ENCODE assay signal across 8 mouse cellular contexts in the genomic region with DNA sequence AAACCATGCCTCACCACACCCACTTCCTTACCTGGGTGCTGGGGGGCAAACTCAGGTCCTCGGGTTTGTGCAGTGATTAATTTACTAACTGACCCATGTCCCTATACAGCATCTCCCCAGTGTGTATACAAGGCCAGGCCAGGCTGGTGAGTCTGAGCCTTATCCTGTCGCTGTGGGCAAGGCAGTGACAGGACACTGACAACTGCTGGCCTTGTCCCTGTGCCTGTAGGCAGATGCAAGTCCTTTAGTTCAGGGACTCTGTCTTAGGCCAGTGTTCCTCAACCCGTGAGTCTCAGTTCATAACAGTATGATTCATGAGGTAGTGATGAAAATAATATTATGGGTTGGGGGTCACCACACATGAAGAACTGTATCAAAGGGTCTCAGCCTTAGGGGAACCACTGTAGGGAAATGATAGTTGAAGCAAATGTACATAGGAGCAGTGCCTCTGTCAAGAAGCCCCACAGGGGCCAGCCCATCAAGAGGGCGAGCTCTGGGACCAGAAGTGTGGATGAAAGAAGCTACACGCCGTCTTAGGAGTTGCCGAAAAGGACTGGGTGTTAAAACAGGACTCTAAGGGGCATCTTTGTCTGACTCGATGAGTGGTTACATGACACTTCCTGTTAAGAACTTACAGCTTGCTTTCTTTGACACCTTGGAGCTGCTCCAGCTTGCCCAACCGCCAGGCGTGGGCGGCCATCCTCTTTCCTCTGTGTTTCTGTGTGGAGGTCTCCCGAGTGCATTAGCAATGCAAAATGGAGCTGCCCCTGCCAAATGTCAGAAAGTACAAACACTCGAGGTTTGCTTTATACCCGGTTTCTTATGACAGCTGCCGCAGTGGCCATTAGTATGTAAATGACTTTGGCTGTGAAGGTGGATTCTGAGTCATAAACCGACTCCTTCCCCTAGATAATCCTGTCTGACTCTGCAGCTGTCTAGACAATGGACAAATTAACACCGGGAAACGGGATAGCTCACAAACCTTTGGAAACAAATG.
DNase-seq lines count a peak whose midpoint lies in the region; ATAC-seq and TF ChIP-seq lines count a peak whose summit lies in the region.

No protein-coding gene starts in this region.

- H3K9me3 ChIP-seq in embryonic facial prominence, embryonic 10.5 days = peaks cover 9% of the 10 kb centered on the region
- peaks cover 6% of the 10 kb centered on the region; the same call in 1 of the 2 replicates for H3K9me3 ChIP-seq in limb, embryonic 13.5 days
- H3K9me3 ChIP-seq in neural tube, embryonic 13.5 days = no peaks in the 10 kb centered on the region
- no peaks in the 10 kb centered on the region for H3K9me3 ChIP-seq in intestine, postnatal 0 days (ENCODE audit: control insufficient read depth)

- ATAC-seq in hematopoietic stem cell, adult 5-6 weeks (replicated peaks in 1 of 2; ENCODE audit: insufficient read depth in 1 of 2, low FRiP score in 2 of 2, low TSS enrichment in 1 of 2, low read depth in 1 of 2, poor library complexity in 2 of 2, severe bottlenecking in 2 of 2) = peak; percentile 63 to 66
- no peak for ATAC-seq in limb, embryonic 13.5 days (ENCODE audit: low FRiP score, low read depth)
- ATAC-seq in neural tube, embryonic 13.5 days (ENCODE audit: low read depth) = peak; percentile 80
- no peak for ATAC-seq in intestine, postnatal 0 days

- H3K27me3 ChIP-seq in embryonic facial prominence, embryonic 10.5 days (replicated peaks; ENCODE audit: low read depth, poor library complexity, severe bottlenecking) = no peaks in the 10 kb centered on the region
- H3K27me3 ChIP-seq in limb, embryonic 13.5 days = no peaks in the 10 kb centered on the region
- no peaks in the 10 kb centered on the region for H3K27me3 ChIP-seq in neural tube, embryonic 13.5 days
- H3K27me3 ChIP-seq in intestine, postnatal 0 days (replicated peaks; ENCODE audit: control insufficient read depth, insufficient read depth, low read length) = no peaks in the 10 kb centered on the region

- H3K4me3 ChIP-seq in embryonic facial prominence, embryonic 10.5 days = no peak overlapping the region
- H3K4me3 ChIP-seq in limb, embryonic 13.5 days = no peak overlapping the region
- no peak overlapping the region for H3K4me3 ChIP-seq in neural tube, embryonic 13.5 days
- no peak overlapping the region for H3K4me3 ChIP-seq in intestine, postnatal 0 days (ENCODE audit: low read depth, low read length)

- peak; percentile 17 for DNase-seq in ovary, postnatal 36 days (ENCODE audit: low spot score)
- no peak for DNase-seq in ovary, postnatal 14 days (ENCODE audit: low spot score)
- no peak for DNase-seq in embryonic facial prominence, embryonic 10.5 days (ENCODE audit: low spot score)
- no peak for DNase-seq in spleen, adult 12 weeks (ENCODE audit: low spot score)

- WGBS in embryonic facial prominence, embryonic 10.5 days = 54% methylated on average over 18 of the region's 18 CpGs
- 32% methylated on average over 18 of the region's 18 CpGs for WGBS in limb, embryonic 13.5 days
- WGBS in neural tube, embryonic 13.5 days = 20% methylated on average over 18 of the region's 18 CpGs
- WGBS in intestine, postnatal 0 days = 36% methylated on average over 18 of the region's 18 CpGs

- TF ChIP-seq CTCF in intestine, postnatal 0 days (IDR thresholded peaks at IDR 0.05; ENCODE audit: low read depth) = no peak

- H3K4me2 ChIP-seq in limb, embryonic 13.5 days (replicated peaks) = peak overlapping the region; percentile 21; the same call in 1 of the 2 replicates
- H3K4me2 ChIP-seq in neural tube, embryonic 13.5 days = 0 out of 2 replicates have a peak overlapping the region, but pooled peaks have one; percentile 16
- H3K4me2 ChIP-seq in intestine, postnatal 0 days (replicated peaks; ENCODE audit: low read depth) = no peak overlapping the region

- H3K27ac ChIP-seq in embryonic facial prominence, embryonic 10.5 days (replicated peaks) = peak overlapping the region; percentile 11; the same call in 1 of the 2 replicates
- H3K27ac ChIP-seq in limb, embryonic 13.5 days = peak overlapping the region; percentile 63
- peak overlapping the region; percentile 94 for H3K27ac ChIP-seq in neural tube, embryonic 13.5 days (replicated peaks)
- H3K27ac ChIP-seq in intestine, postnatal 0 days (ENCODE audit: low read depth, low read length) = no peak overlapping the region

- no peak overlapping the region for H3K9ac ChIP-seq in limb, embryonic 13.5 days
- no peak overlapping the region for H3K9ac ChIP-seq in neural tube, embryonic 13.5 days
- H3K9ac ChIP-seq in intestine, postnatal 0 days (ENCODE audit: low read depth, low read length) = no peak overlapping the region

- H3K4me1 ChIP-seq in embryonic facial prominence, embryonic 10.5 days = peaks cover 17% of the 10 kb centered on the region
- H3K4me1 ChIP-seq in limb, embryonic 13.5 days = peaks cover 18% of the 10 kb centered on the region
- peaks cover 32% of the 10 kb centered on the region for H3K4me1 ChIP-seq in neural tube, embryonic 13.5 days (replicated peaks)
- H3K4me1 ChIP-seq in intestine, postnatal 0 days (replicated peaks; ENCODE audit: control insufficient read depth, insufficient read depth, low read length) = no peaks in the 10 kb centered on the region

- H3K36me3 ChIP-seq in embryonic facial prominence, embryonic 10.5 days (replicated peaks) = no peaks in the 10 kb centered on the region
- no peaks in the 10 kb centered on the region for H3K36me3 ChIP-seq in limb, embryonic 13.5 days
- H3K36me3 ChIP-seq in neural tube, embryonic 13.5 days = no peaks in the 10 kb centered on the region
- no peaks in the 10 kb centered on the region for H3K36me3 ChIP-seq in intestine, postnatal 0 days (ENCODE audit: control insufficient read depth, insufficient read depth)

Comparison
In these comparisons a context has a peak if more than half of its experiments do, and no peak if none do; other contexts are left out.
1. ATAC-seq: peak in hematopoietic stem cell, adult 5-6 weeks (2 of 2) and neural tube, embryonic 13.5 days (single experiment); none in limb, embryonic 13.5 days (single experiment) and intestine, postnatal 0 days (single experiment).